Mouse (Mus musculus) embryonic stem cell, embryonic (primary cell): ENCODE data around the gene U2af2.

Experiments
- CTCF ChIA-PET, 4 experiments: fragments of 300-600 bp in 2 of 4; fragments of 350-600 bp in 2 of 4; sonication (Branson Sonifier 250); formaldehyde crosslinking; loops; one replicate each; lab custom pipeline; 2022; ENCODE audit warnings: inconsistent platforms in 2 of 4; lab: Charles Lee
- POLR2A ChIA-PET, 4 experiments: fragments of 300-600 bp in 2 of 4; fragments of 350-600 bp in 2 of 4; sonication (Branson Sonifier 250); formaldehyde crosslinking; loops; one replicate each; lab custom pipeline; 2022; ENCODE audit warnings: antibody characterized with exemption in 4 of 4, inconsistent platforms in 1 of 4; lab: Charles Lee

Gene U2af2

DNA sequence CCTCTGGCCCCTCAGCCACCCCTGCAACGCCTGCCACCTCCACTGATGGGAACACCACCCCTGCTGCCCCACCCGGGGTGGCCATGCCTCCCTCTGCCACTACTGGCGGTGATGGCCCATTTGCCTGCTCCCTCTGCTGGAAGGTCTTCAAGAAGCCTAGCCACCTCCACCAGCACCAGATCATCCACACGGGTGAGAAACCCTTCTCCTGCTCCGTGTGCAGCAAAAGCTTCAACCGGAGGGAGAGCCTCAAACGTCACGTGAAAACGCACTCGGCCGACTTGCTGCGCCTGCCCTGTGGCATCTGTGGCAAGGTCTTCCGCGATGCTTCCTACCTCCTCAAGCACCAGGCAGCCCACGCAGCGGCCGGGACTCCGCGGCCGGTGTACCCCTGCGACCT, 32.0 kb upstream of the U2af2 start:
- POLR2A ChIA-PET: interaction anchor here in 3 of 4 experiments (0.6 to 14.4 kb wide), 18 partner anchors 8 to 337 kb away, joined by 3 to 280 read pairs (median 8); partner anchors contain the start of genes Fiz1 (in 3 of the 3), Gm44973 (in 3 of the 3), Zfp524 (in 3 of the 3) and Ccdc106 (in 2 of the 3)
- CTCF ChIA-PET: interaction anchor here in 3 of 4 experiments (0.5 to 1.8 kb wide), 3 partner anchors 17 to 48 kb away, joined by 3 to 5 read pairs (median 4); no protein-coding TSS in a partner anchor

DNA sequence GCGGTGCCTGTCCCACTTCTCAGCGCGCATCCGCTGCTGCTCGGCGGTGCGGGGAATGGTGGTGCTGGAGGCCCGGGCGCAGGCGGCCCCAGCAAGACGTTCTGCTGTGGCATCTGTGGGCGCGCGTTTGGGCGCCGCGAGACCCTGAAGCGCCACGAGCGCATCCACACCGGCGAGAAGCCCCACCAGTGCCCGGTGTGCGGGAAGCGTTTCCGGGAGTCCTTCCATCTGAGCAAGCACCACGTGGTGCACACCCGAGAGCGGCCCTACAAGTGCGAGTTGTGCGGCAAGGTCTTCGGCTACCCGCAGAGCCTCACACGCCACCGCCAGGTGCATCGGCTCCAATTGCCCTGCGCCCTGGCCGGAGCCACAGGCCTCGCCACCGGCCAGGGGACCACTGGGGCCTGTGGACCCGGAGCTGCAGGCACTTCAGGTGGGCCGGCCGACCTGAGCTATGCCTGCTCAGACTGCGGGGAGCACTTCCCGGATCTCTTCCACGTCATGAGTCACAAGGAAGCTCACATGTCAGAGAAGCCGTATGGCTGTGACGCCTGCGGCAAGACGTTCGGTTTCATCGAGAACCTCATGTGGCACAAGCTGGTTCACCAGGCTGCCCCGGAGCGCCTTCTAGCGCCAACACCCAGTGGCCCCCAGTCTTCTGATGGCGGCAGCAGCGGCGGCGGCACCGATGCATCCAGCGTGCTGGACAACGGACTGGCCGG, 31.2 kb upstream of the U2af2 start:
- ChIA-PET CTCF (interaction anchor here in 3 of 4 experiments (0.5 to 1.8 kb wide), 8 partner anchors 15 to 645 kb away, joined by 3 to 7 read pairs (median 3); partner anchors contain the start of genes Zfp524 (in 2 of the 3), Fiz1 (in 1 of the 3) and Gm44973 (in 1 of the 3)), POLR2A (interaction anchor here (0.6 to 14.4 kb wide), 53 partner anchors 8 to 1386 kb away, joined by 3 to 280 read pairs (median 5); partner anchors contain the start of genes Fiz1 (in 3 of the 4), Gm44973 (in 3 of the 4), U2af2 (in 3 of the 4) and Zfp524 (in 3 of the 4))

DNA sequence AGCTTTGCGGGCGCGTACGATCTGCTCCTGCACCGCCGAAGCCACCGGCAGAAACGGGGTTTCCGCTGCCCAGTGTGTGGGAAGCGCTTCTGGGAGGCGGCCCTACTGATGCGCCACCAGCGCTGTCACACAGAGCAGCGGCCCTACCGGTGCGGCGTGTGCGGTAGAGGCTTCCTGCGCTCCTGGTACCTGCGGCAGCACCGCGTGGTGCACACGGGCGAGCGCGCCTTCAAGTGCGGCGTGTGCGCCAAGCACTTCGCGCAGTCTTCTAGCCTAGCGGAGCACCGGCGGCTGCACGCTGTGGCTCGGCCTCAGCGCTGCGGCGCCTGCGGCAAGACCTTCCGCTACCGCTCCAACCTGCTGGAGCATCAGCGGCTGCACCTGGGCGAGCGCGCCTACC, 30.4 kb upstream of the U2af2 start:
- ChIA-PET POLR2A (interaction anchor here in 3 of 4 experiments (0.6 to 14.4 kb wide), 47 partner anchors 7 to 1386 kb away, joined by 3 to 280 read pairs (median 5); partner anchors contain the start of genes Fiz1 (in 3 of the 3), Gm44973 (in 3 of the 3), U2af2 (in 3 of the 3) and Zfp524 (in 3 of the 3)), CTCF (interaction anchor here (0.6 to 1.8 kb wide), 7 partner anchors 16 to 646 kb away, joined by 3 to 7 read pairs (median 4); partner anchors contain the start of genes Gm44973 (in 1 of the 4) and Zfp524 (in 1 of the 4))

DNA sequence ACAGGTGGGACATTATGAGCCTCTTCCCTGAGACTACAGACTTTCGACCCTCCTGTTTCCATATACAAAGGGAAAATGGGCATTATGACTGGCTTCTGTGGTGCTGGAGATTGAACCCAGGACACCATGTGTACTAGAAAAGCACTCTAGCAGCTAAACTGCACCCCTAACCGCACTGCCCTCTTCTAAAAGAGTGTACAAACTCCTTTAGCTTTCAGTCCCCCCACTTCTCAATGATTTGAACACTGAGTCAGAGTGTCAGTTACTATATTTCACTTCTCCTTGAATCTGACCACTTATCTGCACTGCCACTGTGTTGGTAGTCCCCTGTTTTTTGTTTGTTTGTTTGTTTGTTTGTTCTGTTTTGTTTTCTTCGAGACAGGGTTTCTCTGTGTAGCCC, 28.1 kb upstream of the U2af2 start, which contains the start of gene 4632433K11Rik:
4632433K11Rik (plus strand) TSS at position 301 of the 400 bp plus-strand sequence.
- POLR2A ChIA-PET: interaction anchor here in 2 of 4 experiments (0.6 to 14.4 kb wide), 8 partner anchors 13 to 31 kb away, joined by 3 to 280 read pairs (median 4); partner anchors contain the start of genes Ccdc106 (in 2 of the 2), Fiz1 (in 2 of the 2), Gm44973 (in 2 of the 2) and Zfp524 (in 2 of the 2)
- CTCF ChIA-PET: interaction anchor here in 2 of 4 experiments (0.8 to 1.1 kb wide), 2 partner anchors 13 to 27 kb away, joined by 3 to 5 read pairs; no protein-coding TSS in a partner anchor

DNA sequence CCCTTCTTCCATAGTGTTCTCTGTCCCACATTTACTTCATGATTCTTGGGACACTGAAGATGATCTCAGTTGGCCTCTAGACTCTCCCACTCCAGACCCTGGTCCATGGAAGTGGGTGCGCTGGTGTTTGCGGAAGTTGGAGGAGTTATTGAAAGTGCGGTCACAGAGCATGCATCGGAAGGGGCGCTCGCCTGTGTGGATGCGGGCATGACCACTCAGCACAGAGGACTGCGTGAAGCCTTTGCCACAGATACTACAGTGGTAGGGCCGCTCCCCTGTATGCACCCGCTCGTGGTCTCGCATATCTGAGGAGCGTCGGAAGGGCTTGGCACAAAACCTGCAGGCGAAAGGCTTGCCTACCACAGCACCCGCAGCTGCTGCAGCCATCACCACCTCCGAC, 26.3 kb upstream of the U2af2 start:
- ChIA-PET CTCF (no interaction called here), POLR2A (interaction anchor here in 1 of 4 experiments (1.1 kb wide), 1 partner anchor 16 kb away, joined by 3 read pairs; the partner anchor contains the start of gene Zfp580)

DNA sequence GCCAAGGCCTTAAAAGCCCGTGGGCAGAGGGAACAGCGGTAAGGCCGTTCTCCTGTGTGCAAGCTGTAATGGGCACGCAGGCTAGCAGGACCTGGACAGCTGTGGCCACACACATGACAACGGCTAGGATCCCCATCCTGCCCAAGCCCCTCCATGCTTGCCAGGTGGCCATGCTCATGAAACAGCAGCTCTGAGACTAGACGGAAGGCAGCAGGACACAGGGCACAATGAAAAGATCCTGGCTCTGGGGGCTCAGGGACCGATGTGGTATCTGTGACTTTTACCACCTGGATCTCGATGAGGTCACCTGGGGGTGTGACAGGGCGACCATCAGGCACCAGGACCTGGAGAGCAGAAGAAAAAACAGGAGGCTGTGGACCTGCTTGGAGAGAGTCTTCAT, 25.8 kb upstream of the U2af2 start:
- ChIA-PET POLR2A (interaction anchor here in 2 of 4 experiments (0.6 to 1.1 kb wide), 2 partner anchors 15 to 336 kb away, joined by 3 read pairs; partner anchors contain the start of gene Zfp580 (in 1 of the 2)), CTCF (no interaction called here)

DNA sequence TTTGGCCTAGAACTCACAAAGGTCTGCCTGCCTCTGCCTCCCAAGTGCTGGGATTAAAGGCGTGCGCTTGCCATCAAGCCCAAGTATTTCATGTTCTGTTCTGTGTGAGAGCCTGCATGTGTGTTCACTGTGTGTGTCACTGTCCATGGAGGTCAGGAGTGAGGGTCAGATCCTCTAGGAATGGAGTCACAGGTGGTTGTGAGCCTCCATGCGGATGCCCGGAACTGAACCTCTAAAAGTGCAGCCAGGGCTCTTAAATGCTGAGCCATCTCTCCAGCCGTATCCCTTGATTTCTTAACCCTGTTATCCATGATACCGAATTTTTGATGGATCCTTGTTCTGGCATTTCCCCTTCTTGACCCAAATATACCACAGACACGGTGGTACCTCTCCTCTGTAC, 24.9 kb upstream of the U2af2 start:
- CTCF ChIA-PET: no interaction called here

DNA sequence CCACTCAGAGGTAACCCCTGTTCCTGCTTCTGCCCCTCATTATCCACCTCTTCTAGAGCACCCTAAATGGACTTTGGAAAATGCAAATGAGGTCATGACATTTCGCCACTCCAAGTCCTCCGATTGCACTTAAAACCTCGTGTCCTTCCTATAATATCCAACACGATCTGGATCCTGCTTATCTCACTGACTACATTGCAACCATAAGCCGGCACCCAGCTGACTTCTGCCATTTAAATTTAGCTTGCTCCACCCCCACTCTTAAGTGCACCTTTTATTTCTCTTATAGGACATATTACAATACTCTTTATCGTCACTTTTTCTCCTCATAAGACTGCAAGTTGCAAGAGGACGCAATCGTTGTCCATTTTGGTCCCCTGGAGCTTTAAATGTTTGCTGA, 24.5 kb upstream of the U2af2 start:
- POLR2A ChIA-PET: interaction anchor here (0.6 to 2.8 kb wide), 50 partner anchors 8 to 1345 kb away, joined by 3 to 105 read pairs (median 6); partner anchors contain the start of genes Fiz1 (in 3 of the 4), Gm44973 (in 3 of the 4), Rpl28 (in 3 of the 4) and Zfp524 (in 3 of the 4)
- CTCF ChIA-PET: interaction anchor here in 3 of 4 experiments (0.7 to 2.0 kb wide), 10 partner anchors 10 to 498 kb away, joined by 3 to 12 read pairs (median 3); partner anchors contain the start of genes Gm44973 (in 1 of the 3) and Zfp580 (in 1 of the 3)

More for the DNA sequence above, 24.9 kb upstream of the U2af2 start:
- POLR2A ChIA-PET: interaction anchor here in 2 of 4 experiments (1.3 to 2.8 kb wide), 13 partner anchors 8 to 284 kb away, joined by 3 to 105 read pairs (median 13); partner anchors contain the start of genes Fiz1 (in 2 of the 2), Gm44973 (in 2 of the 2), Zfp524 (in 2 of the 2) and Ccdc106 (in 1 of the 2)

DNA sequence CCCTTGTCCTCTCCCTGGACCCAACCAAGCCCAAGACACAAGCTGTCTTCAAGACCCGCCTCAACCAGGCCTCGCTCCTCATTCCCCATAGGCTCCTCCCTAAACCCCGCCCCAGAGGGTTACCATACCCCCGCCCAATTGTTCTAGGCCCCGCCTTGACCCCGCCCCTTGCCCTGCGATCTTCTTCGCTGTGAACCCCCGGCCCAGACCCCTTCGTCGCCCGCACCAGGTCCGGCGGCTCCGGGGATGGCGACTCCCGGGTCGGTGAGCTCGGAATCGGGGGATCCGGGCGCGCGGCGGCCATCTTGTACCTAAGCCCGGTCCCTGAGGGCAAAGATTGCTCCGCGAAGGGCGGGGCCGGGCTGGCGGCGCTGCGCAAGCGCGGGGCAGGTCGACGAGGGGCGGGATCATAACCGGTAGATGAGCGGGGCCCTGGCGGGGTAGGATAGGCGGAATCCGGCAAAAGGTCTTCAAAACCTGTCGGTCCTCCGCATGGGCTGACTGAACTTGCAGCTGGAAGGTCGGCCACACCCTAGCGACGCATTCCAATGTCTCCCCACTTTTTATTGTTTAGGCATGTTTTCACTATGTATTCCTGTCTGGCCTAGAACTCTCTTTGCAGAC, 23.7 kb upstream of the U2af2 start, which contains the start of gene Zfp784:
Zfp784 (minus strand) TSS at position 338 of the 624 bp plus-strand sequence.
- ChIA-PET POLR2A (interaction anchor here (0.6 to 2.8 kb wide), 65 partner anchors 7 to 1345 kb away, joined by 3 to 105 read pairs (median 5); partner anchors contain the start of genes Fiz1 (in 3 of the 4), Gm44973 (in 3 of the 4), Rpl28 (in 3 of the 4) and Zfp524 (in 3 of the 4)), CTCF (interaction anchor here in 3 of 4 experiments (0.6 to 2.0 kb wide), 14 partner anchors 9 to 594 kb away, joined by 3 to 12 read pairs (median 3); partner anchors contain the start of genes Gm44973 (in 1 of the 3) and Zfp580 (in 1 of the 3))

DNA sequence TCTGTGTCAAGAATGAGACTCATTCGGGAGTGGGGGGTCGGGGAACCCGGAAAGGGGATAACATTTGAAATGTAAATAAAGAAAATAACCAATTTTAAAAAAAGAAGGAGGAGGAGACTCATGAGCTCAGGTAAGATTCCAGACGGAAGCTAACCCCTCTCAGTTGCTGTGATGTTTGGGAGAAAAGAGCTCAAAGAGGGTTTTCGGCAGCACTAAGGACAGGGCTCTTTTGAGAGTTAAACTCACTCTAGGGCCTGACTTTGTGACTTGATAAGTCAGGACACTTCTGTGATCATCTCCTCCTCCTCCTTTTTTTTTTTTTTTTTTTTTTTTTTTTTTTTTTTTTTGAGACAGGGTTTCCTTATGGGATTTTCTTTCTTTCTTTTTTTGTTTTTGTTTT, 23.0 kb upstream of the U2af2 start:
- CTCF ChIA-PET: interaction anchor here in 3 of 4 experiments (0.6 to 2.0 kb wide), 8 partner anchors 9 to 499 kb away, joined by 3 to 12 read pairs (median 4); partner anchors contain the start of gene Gm44973 (in 1 of the 3)
- POLR2A ChIA-PET: interaction anchor here in 3 of 4 experiments (0.6 to 2.8 kb wide), 42 partner anchors 8 to 512 kb away, joined by 3 to 105 read pairs (median 6); partner anchors contain the start of genes Zfp580 (in 3 of the 3), Ccdc106 (in 2 of the 3), Fiz1 (in 2 of the 3) and Gm44973 (in 2 of the 3)

DNA sequence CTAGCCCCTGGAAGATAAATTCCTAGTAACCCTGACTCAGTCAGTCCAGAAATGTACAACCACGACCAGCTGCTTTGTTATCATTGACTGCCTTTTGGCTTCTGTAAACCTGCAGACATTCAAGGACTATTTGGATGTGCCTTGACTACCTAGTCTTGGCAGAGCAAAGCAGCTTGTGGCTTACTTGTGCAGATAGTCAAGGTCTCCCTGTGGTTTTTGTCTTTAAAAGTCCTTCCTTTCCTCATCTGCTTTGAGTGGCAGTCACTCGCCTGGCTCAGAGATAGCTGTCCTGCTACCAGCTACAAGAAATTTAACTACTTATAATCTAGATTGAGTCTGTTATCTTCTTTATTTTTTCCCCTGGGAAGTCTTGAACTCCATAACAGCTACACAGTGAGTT, 17.0 kb upstream of the U2af2 start:
- ChIA-PET CTCF (no interaction called here), POLR2A (no interaction called here)

DNA sequence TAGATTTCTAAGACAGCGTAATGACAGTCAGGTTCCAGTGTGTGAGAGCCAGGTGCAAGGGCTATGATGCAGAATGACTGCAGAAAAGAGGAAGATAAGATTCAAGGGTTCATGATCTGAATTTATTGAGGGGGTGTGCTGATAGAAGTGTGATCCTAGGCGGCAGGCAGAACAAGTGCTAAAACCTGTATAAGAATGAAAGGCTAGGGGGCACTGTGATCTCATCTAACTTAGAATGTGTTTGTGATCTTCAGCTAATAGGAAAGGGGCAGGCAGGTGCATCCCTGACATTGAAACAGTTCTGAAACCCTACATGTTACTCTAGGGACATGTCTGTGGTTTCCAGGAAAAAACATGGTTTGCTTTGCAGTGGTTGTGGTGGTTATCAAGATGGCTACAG, 15.8 kb upstream of the U2af2 start:
- POLR2A ChIA-PET: interaction anchor here in 1 of 4 experiments (1.0 to 2.2 kb wide), 6 partner anchors 8 to 233 kb away, joined by 3 to 11 read pairs (median 5); partner anchors contain the start of genes 4632433K11Rik, Fiz1, Gm44973 and Ube2s
- CTCF ChIA-PET: interaction anchor here in 2 of 4 experiments (0.7 to 1.4 kb wide), 6 partner anchors 15 to 1081 kb away, joined by 3 to 4 read pairs (median 3); partner anchors contain the start of genes Gm44973 (in 1 of the 2) and U2af2 (in 1 of the 2)

DNA sequence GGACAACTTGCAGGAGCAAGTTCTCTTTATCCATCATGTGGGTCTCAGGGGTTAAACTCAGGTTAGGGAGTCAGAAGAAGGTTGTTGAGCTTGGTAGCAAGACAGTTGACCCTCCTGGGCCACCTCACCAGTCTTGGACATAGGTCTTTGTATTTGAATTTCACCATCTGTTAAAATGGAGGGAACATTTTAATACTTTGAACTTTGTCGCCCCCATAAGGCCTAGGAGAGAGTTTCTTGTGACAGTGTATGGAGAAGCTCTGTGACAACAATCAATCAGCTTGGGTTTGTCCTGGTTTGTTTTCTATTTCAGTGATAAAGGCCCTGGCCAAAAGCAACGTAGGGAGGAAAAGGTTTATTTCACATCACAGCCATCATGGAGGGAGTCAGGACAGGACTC, 14.6 kb upstream of the U2af2 start:
- CTCF ChIA-PET: interaction anchor here (0.6 to 1.4 kb wide), 18 partner anchors 9 to 122 kb away, joined by 3 to 12 read pairs (median 4); partner anchors contain the start of genes Zfp784 (in 2 of the 4), 4632433K11Rik (in 1 of the 4), Fiz1 (in 1 of the 4) and Gm44973 (in 1 of the 4)

DNA sequence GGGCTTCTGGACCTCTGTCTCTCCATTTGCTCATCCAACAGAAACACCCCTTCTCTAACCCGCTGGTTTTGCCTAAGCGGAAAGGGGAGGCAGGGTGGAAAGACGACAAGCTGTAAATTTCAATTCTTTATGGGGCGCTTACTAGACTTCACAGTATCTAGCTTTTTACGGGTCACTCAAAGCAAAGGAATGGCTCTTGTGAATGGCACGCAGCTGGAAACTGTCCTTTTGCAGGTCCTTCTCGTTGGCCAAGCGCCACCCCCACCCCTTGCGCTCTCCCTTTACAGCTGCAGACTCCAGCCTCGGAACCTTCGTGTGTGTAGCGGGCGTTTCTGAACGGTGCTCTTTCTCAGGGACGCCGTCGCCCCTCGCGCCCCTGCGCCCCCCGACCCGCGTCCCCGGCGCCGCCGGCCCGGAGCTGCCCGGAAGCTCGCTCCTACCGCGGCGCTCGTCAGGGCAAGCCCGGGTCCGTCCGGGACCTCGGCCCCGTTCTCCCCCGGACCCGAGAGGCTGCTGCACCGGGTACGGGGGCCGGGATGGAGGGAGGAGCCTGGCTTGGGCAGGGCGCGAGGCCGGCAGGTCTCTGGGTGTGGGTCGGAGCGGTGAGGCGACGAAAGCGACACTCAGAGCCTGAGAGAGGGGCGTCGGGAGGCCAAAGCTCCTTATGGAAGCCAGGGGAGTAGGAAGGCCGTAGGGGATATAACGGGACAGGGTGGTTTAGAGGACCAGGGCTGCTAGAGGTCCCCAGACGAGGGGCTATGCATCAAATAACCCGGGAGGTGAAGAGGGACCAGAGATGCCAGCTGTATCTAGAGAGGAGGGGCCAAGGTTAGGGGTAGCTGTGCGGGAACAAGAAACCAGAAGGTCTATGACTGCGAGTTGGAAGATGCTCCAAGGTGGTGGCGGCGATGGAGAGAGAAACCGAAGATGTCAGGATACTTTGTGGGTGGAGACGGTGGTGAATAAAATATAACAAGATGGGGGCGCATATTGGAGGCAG, 10.4 kb upstream of the U2af2 start, which contains the start of gene Zfp580:
Zfp580 (plus strand) TSS at position 346 of the 1,000 bp plus-strand sequence.
- ChIA-PET CTCF (interaction anchor here (0.6 to 3.8 kb wide), 11 partner anchors 10 to 573 kb away, joined by 3 to 33 read pairs (median 4); partner anchors contain the start of genes Sbk2 (in 1 of the 4), Ssc5d (in 1 of the 4) and U2af2 (in 1 of the 4)), POLR2A (interaction anchor here (0.5 to 8.5 kb wide), 42 partner anchors 9 to 1146 kb away, joined by 3 to 114 read pairs (median 5); partner anchors contain the start of genes Gm44973 (in 4 of the 4), U2af2 (in 4 of the 4), Ccdc106 (in 3 of the 4) and Fiz1 (in 3 of the 4))

More for the DNA sequence above, 14.6 kb upstream of the U2af2 start:
- POLR2A ChIA-PET: interaction anchor here in 3 of 4 experiments (0.6 to 2.2 kb wide), 11 partner anchors 8 to 135 kb away, joined by 3 to 11 read pairs (median 4); partner anchors contain the start of genes 4632433K11Rik (in 1 of the 3), Fiz1 (in 1 of the 3), Gm44973 (in 1 of the 3) and Zfp524 (in 1 of the 3)
